Mouse (Mus musculus): Measurements from ENCODE around the gene Tmem132d.

Gene Tmem132d

GRCm38 (mm10) chr5:128432916-128433315 is at the start of gene Tmem132d:
Gene Tmem132d, minus strand, starts transcription at chr5:128433077.
- DNase-seq (ENCODE audit: extremely low spot score, low read depth, low spot score): no peak

GRCm38 (mm10) chr5:128480816-128481215 is 47.9 kb upstream of the Tmem132d start:
- DNase-seq (ENCODE audit: extremely low spot score, low read depth, low spot score): no peak

DNA sequence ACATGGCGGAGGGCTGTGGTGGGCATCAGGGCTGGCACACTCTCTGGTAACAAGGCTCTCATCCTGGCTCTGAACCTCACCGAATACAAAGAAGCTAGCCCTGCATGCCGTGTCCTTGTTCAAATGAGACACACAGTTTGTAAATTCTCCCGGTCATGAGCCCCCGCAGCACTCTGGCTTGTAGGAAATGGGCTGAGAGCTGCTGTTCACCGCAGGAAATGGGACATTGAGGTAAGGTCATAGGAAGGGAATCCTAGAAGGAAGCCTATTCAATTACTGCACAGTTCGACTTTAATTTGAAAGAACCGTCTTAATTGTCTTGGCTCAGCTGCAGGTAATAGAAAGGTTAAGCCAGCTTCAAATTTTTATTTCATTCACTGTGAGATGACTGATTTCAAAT is 42.5 kb upstream of the Tmem132d start:
- DNase-seq (ENCODE audit: extremely low spot score, low read depth, low spot score): no peak

DNA sequence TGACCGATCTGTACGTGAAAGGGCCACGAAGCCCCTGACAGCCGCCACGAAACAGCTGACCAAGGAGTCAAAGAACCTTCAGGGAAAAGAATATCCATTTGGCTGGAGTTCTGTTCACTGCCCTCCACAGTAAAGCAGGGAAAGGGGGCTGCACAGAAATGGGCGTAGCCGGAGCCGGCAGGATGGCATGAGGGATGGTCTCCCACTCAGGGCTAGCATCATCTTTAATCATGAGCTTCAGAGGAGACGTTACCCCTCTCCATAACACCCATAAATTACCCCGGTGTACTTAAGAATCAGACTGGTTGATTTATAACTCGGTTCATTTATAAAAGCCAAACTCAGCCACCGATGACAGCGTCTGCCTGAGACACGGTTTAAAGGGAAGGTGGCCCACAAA is 36.9 kb upstream of the Tmem132d start:
- no peak for DNase-seq (ENCODE audit: extremely low spot score, low read depth, low spot score)

DNA sequence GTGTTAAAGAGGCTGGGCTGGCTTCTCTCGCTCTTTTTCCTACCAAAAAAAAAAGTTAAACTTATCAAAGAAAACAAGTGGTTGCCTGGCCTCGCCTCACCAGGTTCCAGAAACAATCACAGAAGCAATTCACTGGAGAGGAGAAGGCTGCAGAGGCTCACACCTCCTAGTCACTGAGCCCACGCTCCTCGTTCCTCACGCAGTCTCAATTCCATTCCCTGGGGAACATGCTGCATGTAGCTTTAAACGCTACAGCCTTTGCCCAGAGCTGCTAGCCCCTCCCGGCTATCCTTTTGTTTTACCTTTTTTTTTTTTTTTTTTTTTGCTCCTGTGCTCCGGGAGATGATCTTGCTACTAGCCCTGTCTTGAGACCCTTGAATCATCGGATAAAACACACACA is 31.6 kb upstream of the Tmem132d start:
- DNase-seq (ENCODE audit: extremely low spot score, low read depth, low spot score): no peak

GRCm38 (mm10) chr5:128460605-128461004 is 27.7 kb upstream of the Tmem132d start:
- DNase-seq (ENCODE audit: extremely low spot score, low read depth, low spot score): no peak

- DNase-seq (ENCODE audit: extremely low spot score, low read depth, low spot score): no peak
Observed at GRCm38 (mm10) chr5:128455732-128456131, 22.9 kb upstream of the Tmem132d start.

DNA sequence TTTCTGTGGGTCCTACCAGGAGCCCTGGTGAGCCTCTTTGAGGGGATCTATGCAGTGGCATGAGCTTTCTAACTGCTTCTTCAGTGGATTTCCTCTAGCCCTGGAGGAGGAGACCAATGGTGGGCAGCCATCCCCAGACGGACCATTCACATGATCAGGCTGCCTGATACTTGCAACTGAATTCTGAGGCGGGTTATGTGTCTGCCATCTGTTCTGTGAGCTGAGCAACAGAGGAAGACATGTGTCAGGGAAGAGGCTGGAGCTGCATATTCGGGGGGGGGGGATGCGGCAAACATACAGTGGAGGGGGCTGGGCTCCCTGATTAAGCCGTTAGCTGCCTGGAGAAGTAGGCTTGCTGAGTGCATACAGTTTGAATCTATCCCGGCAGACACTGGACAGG is 19.3 kb upstream of the Tmem132d start:
- no peak for DNase-seq (ENCODE audit: extremely low spot score, low read depth, low spot score)

DNA sequence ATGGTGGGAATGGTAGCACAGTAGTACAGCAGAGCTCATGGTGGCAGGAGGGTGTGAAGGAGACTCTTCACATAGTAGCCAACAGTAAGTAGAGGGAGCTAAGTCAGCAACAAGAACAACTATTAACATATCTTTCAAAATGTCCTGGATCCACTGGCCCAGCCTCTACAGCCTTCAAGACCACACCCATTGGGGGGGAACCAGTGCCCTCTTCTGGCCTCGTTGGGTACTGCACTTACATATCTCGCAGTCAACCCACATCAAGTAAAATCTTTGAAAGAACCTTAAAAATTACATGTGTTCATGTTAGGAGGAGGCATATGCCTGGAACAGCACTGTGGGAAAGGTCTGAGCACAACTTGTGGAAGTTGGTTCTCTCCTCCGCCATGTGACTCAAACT is 17.9 kb upstream of the Tmem132d start:
- no peak for DNase-seq (ENCODE audit: extremely low spot score, low read depth, low spot score)

DNA sequence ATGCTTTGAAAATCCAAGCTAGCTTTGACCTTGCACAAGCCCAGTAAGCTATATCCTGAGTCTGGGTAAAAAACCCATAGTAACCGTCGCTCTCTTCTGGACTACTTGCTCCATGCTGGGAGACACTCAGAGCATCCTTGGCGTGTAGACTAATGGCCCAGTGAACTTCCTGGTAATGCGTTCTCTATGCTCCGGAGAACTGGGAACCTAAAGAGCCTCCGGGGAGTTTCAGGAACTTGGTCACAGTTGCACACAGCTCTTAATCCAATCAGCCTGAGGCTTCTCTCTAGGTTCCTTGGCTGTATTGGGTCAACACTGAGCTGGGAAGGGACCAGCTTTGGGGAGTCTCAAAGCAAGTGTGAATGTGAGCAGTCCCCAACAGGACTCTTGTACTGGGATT is 12.0 kb upstream of the Tmem132d start:
- DNase-seq (ENCODE audit: extremely low spot score, low read depth, low spot score): no peak

DNA sequence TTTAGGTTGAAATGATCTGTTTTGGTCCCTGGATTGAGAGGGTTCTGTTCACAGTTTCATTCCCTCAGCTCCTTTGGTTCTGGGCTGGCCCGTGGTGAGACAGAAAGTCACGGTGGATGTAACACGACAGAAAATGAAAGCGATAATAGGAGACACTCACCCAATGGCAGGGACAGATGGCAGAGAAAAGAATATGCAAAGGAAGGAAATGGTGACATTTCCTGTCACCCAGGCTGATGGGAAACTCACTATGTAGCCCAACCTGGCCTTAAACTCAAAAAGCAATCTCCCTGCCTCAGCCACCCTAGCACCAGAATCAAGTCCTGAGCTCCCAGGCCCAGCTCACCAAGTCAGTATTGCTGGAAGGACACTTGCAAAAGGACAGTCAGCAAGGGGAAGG is 11.0 kb upstream of the Tmem132d start:
- no peak for DNase-seq (ENCODE audit: extremely low spot score, low read depth, low spot score)

DNA sequence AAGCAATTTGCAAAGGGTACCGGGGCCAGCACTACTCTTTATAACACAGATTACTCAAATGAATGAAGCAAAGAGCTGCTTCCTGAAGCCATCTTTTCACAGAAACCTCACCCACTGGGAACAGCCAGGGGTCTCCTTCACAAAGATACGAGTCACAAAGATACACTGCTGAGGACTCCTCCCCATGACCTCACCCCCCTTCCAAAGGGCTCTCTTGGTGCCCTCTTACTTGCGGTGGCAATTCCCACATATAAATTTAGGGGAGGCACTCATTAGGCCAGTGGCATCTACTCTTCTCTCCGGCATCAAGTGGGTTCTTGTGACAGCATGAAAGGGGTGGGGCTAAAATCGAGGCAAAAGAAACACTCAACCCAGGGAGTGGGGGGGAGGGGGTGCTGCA is 8.2 kb upstream of the Tmem132d start:
- no peak for DNase-seq (ENCODE audit: extremely low spot score, low read depth, low spot score)

- DNase-seq (ENCODE audit: extremely low spot score, low read depth, low spot score): peak; percentile 33
Observed at GRCm38 (mm10) chr5:128439828-128440227, 7.0 kb upstream of the Tmem132d start.

DNA sequence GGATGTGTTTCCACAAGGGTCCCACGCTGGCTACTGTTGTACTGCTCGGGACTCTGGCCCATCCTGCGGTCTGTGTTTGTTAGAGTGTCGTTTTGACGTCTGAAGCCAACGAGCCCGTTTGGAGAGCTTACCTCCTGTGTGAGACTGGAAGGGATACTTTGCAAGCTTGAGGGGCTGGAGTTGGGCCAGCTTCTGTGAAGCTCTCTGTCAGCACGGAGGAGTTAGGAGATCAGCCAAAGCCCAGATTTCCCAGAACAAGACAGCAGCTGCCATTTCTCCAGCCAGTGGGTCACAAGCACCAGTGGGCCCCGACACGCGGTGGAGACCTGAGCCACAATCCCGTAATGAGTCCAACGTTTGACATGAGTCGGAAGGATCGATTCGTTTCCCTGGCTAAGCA is 5.2 kb upstream of the Tmem132d start:
- no peak for DNase-seq (ENCODE audit: extremely low spot score, low read depth, low spot score)

- DNase-seq (ENCODE audit: extremely low spot score, low read depth, low spot score): no peak
Observed at GRCm38 (mm10) chr5:128436909-128437308, 4.0 kb upstream of the Tmem132d start.

- no peak for DNase-seq (ENCODE audit: extremely low spot score, low read depth, low spot score)
Observed at GRCm38 (mm10) chr5:128435683-128436082, 2.8 kb upstream of the Tmem132d start.

DNA sequence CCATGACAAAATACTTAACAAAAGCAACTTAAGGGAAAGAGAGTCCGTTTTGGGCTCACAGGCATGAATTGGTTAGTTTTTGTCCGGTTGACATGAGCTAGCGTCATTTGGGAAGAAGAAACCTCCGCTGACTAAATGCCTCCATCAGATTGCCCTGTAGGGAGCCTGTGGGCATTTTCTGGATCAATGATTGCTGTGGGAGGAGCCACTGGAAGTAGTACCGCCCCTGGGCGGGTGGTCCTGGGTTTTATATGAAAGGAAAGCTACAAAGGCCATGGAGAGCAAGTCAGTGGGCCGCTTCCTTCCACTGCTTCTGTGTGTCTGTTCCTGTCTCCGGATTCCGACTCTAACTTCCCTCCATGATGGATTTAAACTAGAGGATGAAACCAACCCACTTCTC is 909 bp upstream of the Tmem132d start:
- no peak for DNase-seq (ENCODE audit: extremely low spot score, low read depth, low spot score)

GRCm38 (mm10) chr5:128432422-128432821 is 455 bp downstream of the Tmem132d start:
- no peak for DNase-seq (ENCODE audit: extremely low spot score, low read depth, low spot score)

DNA sequence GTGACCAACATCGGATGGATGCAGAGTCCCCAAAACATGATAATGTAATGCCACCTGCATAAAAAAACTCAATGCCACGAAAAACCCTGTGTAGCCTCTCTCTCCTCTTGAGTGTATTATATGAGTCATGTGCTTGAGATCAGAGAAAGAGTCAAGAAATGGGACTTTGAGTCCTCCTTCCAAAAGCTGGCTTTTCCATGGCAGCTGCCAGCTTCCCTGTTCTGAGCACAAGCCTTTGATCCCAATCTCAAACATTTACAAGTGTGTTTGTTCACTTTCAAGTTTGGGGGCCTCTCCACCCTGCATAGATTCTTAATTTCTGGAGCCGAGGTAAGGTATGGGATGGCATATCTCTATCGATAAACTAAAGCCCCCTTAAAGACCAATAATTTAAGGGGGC is 8.2 kb downstream of the Tmem132d start:
- no peak for DNase-seq (ENCODE audit: extremely low spot score, low read depth, low spot score)

- no peak for DNase-seq (ENCODE audit: extremely low spot score, low read depth, low spot score)
Observed at GRCm38 (mm10) chr5:128424213-128424612, 8.7 kb downstream of the Tmem132d start.

GRCm38 (mm10) chr5:128422090-128422489 is 10.8 kb downstream of the Tmem132d start:
- DNase-seq (ENCODE audit: extremely low spot score, low read depth, low spot score): no peak

DNA sequence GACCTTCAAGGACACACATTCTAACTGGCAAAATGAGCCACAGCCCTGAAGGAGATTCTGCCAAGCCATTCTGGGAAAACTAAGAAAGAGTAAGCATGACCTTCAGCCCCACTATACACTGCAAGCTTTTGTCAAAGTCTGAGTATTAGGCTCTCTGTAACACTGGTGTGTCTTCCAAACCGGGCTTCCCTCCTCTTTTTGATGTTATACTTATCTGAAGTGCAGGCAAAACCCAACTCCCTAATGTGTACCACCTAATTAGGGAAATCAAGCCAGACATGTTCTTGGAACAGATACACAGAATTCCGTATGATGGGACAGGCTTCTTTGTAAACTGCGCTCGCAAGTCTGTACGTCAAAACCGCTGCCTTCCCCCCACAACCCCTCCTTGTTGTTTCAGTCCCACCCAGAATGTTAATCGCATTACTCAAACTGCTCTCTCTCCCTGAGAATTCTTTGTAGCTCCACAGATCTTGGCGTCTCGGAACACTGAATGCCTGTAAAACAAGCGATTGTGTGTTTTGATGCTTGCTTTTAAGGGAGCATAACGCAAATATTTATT is 14.6 kb downstream of the Tmem132d start:
- no peak for DNase-seq (ENCODE audit: extremely low spot score, low read depth, low spot score)

DNA sequence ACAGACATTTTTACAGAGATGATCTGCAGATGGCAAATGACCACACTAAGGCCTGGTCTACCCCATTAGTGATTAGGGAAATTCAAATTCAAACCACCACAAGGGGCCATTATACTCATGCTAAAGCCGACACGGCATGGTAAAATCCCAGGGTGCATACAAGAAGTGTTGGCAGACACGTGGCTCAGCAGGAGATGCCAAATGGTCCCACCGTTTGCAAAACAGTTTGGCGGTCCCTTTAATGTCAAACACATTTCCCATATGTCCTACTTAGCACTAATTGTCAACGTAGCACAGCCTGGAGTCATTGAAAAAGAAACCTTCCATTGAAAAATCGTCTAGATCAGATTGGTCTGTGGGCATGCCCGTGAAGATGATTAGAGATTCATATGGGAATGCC is 18.8 kb downstream of the Tmem132d start:
- no peak for DNase-seq (ENCODE audit: extremely low spot score, low read depth, low spot score)

- DNase-seq (ENCODE audit: extremely low spot score, low read depth, low spot score): no peak
Observed at GRCm38 (mm10) chr5:128412306-128412705, 20.6 kb downstream of the Tmem132d start.

All from hindlimb bud, embryonic 11.5 days (tissue).